Mouse (Mus musculus) ES-E14 (cell line): ENCODE measurements around the gene Ptpn23. TPM values are rescaled to one million over a fixed set of nuclear protein-coding genes. Genes with fewer than 3 reads are reported as not detected.

Source experiments
- DNase-seq: peaks from one replicate; pipeline ENCODE4 v3.0.0-alpha.2; 2013; ENCODE audit warnings: low read depth, low spot score
- H3K27ac ChIP-seq: 2 replicates; pipeline ENCODE4 v1.5.1; 2012; ENCODE audit warnings: low read depth, mild to moderate bottlenecking, low read length, moderate library complexity, mixed read lengths; ENCODE audit not compliant: poor library complexity, insufficient read depth, severe bottlenecking
- H3K36me3 ChIP-seq: 2 replicates; pipeline ENCODE4 v1.6.1; 2012; ENCODE audit warnings: mild to moderate bottlenecking, low read length, moderate library complexity, mixed read lengths; ENCODE audit not compliant: control insufficient read depth, poor library complexity, insufficient read depth, severe bottlenecking
- H3K4me1 ChIP-seq, 2 experiments: fragments of 150-350 bp in 1 of 2; sonication (generic) in 1 of 2; 2 replicates each; pipeline ENCODE4 v1.6.1; 2012; ENCODE audit warnings: low read length in 2 of 2, mild to moderate bottlenecking in 1 of 2, mixed read lengths in 1 of 2; ENCODE audit not compliant: control insufficient read depth in 2 of 2, insufficient read depth in 2 of 2, poor library complexity in 1 of 2
- H3K4me3 ChIP-seq, 2 experiments: fragments of 150-350 bp in 1 of 2; sonication (generic) in 1 of 2; 2 replicates each; pipeline ENCODE4 v1.5.1; 2012; ENCODE audit warnings: low read length in 2 of 2, low read depth in 1 of 2, mild to moderate bottlenecking in 1 of 2, mixed read lengths in 1 of 2; ENCODE audit not compliant: insufficient read depth in 1 of 2, poor library complexity in 1 of 2, severe bottlenecking in 1 of 2
- H3K9ac ChIP-seq: 2 replicates; pipeline ENCODE4 v1.6.1; 2012; ENCODE audit warnings: low read depth, mild to moderate bottlenecking, low read length, mixed read lengths; ENCODE audit not compliant: poor library complexity, insufficient read depth, severe bottlenecking
- H3K9me3 ChIP-seq: fragments of 150-350 bp; sonication (generic); 2 replicates; pipeline ENCODE4 v1.6.1; 2012; ENCODE audit warnings: low read depth, mild to moderate bottlenecking, low read length; ENCODE audit not compliant: control insufficient read depth, insufficient read depth
- CHD2 ChIP-seq: IDR thresholded peaks from 2 replicates; pipeline ENCODE4 v1.6.1; 2014; ENCODE audit warnings: mild to moderate bottlenecking, low read depth, low read length, inconsistent platforms
- HCFC1 ChIP-seq: IDR thresholded peaks from 2 replicates; pipeline ENCODE4 v1.6.1; 2012; ENCODE audit warnings: low read length, inconsistent platforms, borderline replicate concordance; ENCODE audit not compliant: insufficient read depth
- MAFK ChIP-seq: IDR thresholded peaks from 2 replicates; pipeline ENCODE4 v1.6.1; 2014; ENCODE audit warnings: mild to moderate bottlenecking, low read depth, low read length, inconsistent platforms; ENCODE audit not compliant: insufficient read depth
- ZC3H11A ChIP-seq: IDR thresholded peaks from 2 replicates; pipeline ENCODE4 v1.6.1; 2012; ENCODE audit warnings: low read depth, mild to moderate bottlenecking, inconsistent platforms, low read length, borderline replicate concordance
- ZNF384 ChIP-seq: IDR thresholded peaks from 2 replicates; pipeline ENCODE4 v1.6.1; 2012; ENCODE audit warnings: low read depth, low read length, inconsistent platforms
- in situ Hi-C, 2 experiments: fragments of 600-800 bp; cut with MboI; formaldehyde crosslinking; loops; one replicate each; pipeline ENCODE4 v1.15.1; 2025; ENCODE audit warnings: low sequenced_read_pairs in 2 of 2, inconsistent platforms in 1 of 2; ENCODE audit not compliant: unreplicated experiment in 2 of 2
- total RNA-seq: library from RNA; depleted of rRNA; stranded (reverse); fragments of 300-350 nt; gene quantifications from 2 replicates; pipeline ENCODE4 v1.2.3, GENCODE M21; 2012

Ptpn23 gene
- total RNA-seq, 1 experiment, result 42.6 TPM

GRCm38 (mm10) chr9:110366746-110367145 lies 41.3 kb downstream of the Ptpn23 start:
- no peak overlapping the region for H3K4me3 ChIP-seq
- TF ChIP-seq CHD2, result no peak
- no peak for TF ChIP-seq HCFC1
- TF ChIP-seq ZC3H11A, result no peak
- no peak for TF ChIP-seq MAFK
- TF ChIP-seq ZNF384, result no peak
- no peak overlapping the region for H3K9ac ChIP-seq
- DNase-seq, result no peak
- peaks cover 5% of the 10 kb centered on the region; the same call in 1 of the 2 replicates for H3K36me3 ChIP-seq
- no peaks in the 10 kb centered on the region for H3K4me1 ChIP-seq
- no peaks in the 10 kb centered on the region for H3K9me3 ChIP-seq
- in situ Hi-C loops, result no loop called here
- H3K27ac ChIP-seq, result 0 out of 2 replicates have a peak overlapping the region, but pooled peaks have one; percentile 3

GRCm38 (mm10) chr9:110362337-110362736 lies 45.7 kb downstream of the Ptpn23 start:
- in situ Hi-C loops, result no loop called here
- DNase-seq, result no peak
- H3K36me3 ChIP-seq, result peaks cover 5% of the 10 kb centered on the region; the same call in 1 of the 2 replicates
- H3K27ac ChIP-seq, result no peak overlapping the region
- no peaks in the 10 kb centered on the region for H3K9me3 ChIP-seq
- H3K9ac ChIP-seq, result no peak overlapping the region
- no peak overlapping the region for H3K4me3 ChIP-seq
- TF ChIP-seq ZC3H11A (no peak), MAFK (no peak), CHD2 (no peak), HCFC1 (no peak), ZNF384 (no peak)
- H3K4me1 ChIP-seq, result no peaks in the 10 kb centered on the region

GRCm38 (mm10) chr9:110361299-110361698 lies 46.7 kb downstream of the Ptpn23 start:
- TF ChIP-seq MAFK, result no peak
- TF ChIP-seq ZNF384, result no peak
- TF ChIP-seq CHD2, result no peak
- no peak for TF ChIP-seq HCFC1
- no peak for TF ChIP-seq ZC3H11A
- Histone ChIP-seq H3K36me3 (peaks cover 5% of the 10 kb centered on the region; the same call in 1 of the 2 replicates), H3K9me3 (no peaks in the 10 kb centered on the region), H3K4me3 (no peak overlapping the region), H3K9ac (no peak overlapping the region), H3K27ac (no peak overlapping the region), H3K4me1 (no peaks in the 10 kb centered on the region)
- no peak for DNase-seq
- in situ Hi-C loops, result no loop called here

- Histone ChIP-seq H3K36me3 (0 out of 2 replicates have a peak, but pooled peaks cover 2% of the 10 kb centered on the region), H3K9ac (no peak overlapping the region), H3K4me3 (no peak overlapping the region), H3K9me3 (no peaks in the 10 kb centered on the region), H3K27ac (no peak overlapping the region), H3K4me1 (no peaks in the 10 kb centered on the region)
- no peak for TF ChIP-seq CHD2
- no peak for TF ChIP-seq MAFK
- no peak for TF ChIP-seq HCFC1
- TF ChIP-seq ZC3H11A, result no peak
- TF ChIP-seq ZNF384, result no peak
- in situ Hi-C loops, result no loop called here
- no peak for DNase-seq
Observed at GRCm38 (mm10) chr9:110358341-110358740, 49.7 kb downstream of the Ptpn23 start.

GRCm38 (mm10) chr9:110351932-110352632 lies 55.9 kb downstream of the Ptpn23 start:
- H3K4me1 ChIP-seq, result peaks cover 0 to 3% of the 10 kb centered on the region in 2 experiments; a peak in 2 of 4 replicates
- no peak for TF ChIP-seq MAFK
- TF ChIP-seq ZNF384, result no peak
- no peak for TF ChIP-seq HCFC1
- no peak for TF ChIP-seq CHD2
- TF ChIP-seq ZC3H11A, result no peak
- H3K9ac ChIP-seq, result no peak overlapping the region
- H3K36me3 ChIP-seq, result 0 out of 2 replicates have a peak, but pooled peaks cover 3% of the 10 kb centered on the region
- no peaks in the 10 kb centered on the region for H3K9me3 ChIP-seq
- no peak overlapping the region for H3K4me3 ChIP-seq
- no peak for DNase-seq
- no peak overlapping the region for H3K27ac ChIP-seq
- in situ Hi-C loops, result no loop called here
